In the genomic region with DNA sequence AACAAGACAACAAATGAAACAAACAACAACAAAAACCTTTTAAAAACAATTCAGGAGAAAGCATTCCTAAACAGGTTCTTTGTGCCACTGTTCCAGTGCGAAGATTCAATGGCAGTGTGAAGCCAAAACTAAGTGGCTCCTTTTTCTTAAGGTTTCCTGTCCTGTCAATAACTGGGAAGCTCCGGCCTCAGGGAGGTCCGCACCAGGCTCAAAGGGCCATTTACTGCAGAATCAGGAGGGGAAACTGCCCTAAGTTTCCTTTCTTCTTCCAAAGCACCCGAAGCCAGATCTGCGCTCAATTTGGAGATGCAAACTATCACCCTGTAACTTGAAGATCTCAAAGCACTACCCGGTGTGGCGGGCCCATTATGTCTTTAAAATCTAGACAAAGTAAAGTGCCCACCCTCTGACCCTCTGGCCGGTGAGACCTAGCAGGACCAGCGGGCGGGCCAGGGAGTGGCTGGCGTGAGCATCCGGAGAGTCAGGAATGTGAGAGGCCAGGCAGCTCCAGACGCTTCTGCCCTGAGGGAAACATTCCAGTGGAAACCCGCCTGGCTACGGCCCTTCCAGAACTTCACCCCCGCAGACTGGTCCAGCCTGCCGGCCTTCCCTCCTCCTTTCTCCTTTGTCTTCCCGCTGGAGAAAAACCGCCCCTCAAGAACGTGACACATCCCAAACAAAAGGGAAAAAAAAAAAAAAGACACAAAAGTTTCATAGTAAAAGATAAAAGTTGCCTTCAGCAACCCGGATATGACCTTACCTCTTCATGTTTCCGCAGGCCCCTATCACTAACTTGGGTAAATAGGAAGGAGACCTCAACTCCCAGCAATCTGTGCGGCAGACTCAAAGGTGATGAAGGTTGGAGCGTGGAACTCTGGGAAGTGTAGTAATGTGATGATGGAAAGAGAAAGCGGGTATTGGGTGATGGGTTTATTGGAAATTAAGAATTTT, we compare ENCODE assay signal across 7 mouse cellular contexts. TPM values are rescaled to one million over a fixed set of nuclear protein-coding genes. Genes with fewer than 3 reads are reported as not detected.
DNase-seq lines count a peak whose midpoint lies in the region; ATAC-seq and TF ChIP-seq lines count a peak whose summit lies in the region.

TSS of gene Rbm41 (minus strand) at position 856 of the 951 bp plus-strand sequence.

- peak; percentile 100 for ATAC-seq in inflammation-experienced regulatory T-cells, adult 6 months

- no peaks in the 10 kb centered on the region for H3K9me3 ChIP-seq in megakaryocyte, embryonic 14.5 days

- H3K4me3 ChIP-seq in gastrocnemius, adult 2 months: peak within 1 kb of the TSS; percentile 72
- H3K4me3 ChIP-seq in megakaryocyte, embryonic 14.5 days (replicated peaks): peak within 1 kb of the TSS; percentile 92

- H3K27me3 ChIP-seq in megakaryocyte, embryonic 14.5 days (replicated peaks): peaks cover 2% of the 10 kb centered on the region

- intact Hi-C loops in gastrocnemius, adult 2 months (cut with DNase I): no loop called here

- H3K36me3 ChIP-seq in megakaryocyte, embryonic 14.5 days (replicated peaks; ENCODE audit: low read length): peaks cover 21% of the 10 kb centered on the region

- peaks cover 8% of the 10 kb centered on the region; the same call in 1 of the 2 replicates for H3K4me1 ChIP-seq in megakaryocyte, embryonic 14.5 days

- DNase-seq in ZHBTc4 (ENCODE audit: low read depth, low spot score): peak; percentile 94
- DNase-seq in cerebellum, postnatal 4 days (ENCODE audit: low spot score in 2 of 2): peak; percentile 11 to 19
- peak; percentile 39 for DNase-seq in gastrocnemius, adult 2 months
- DNase-seq in left cerebral cortex, adult 9 months (ENCODE audit: low spot score in 2 of 2): peak; percentile 30 to 55
- DNase-seq in right cerebral cortex, postnatal 10 days (ENCODE audit: low spot score in 2 of 2): peak; percentile 60 to 64

- H3K27ac ChIP-seq in gastrocnemius, adult 2 months: peak within 1 kb of the TSS; percentile 82

- no peak for TF ChIP-seq CTCF in gastrocnemius, adult 2 months (IDR thresholded peaks at IDR 0.05)

RNA-seq across cellular contexts. Expression of gene Rbm41, which starts in this region (rescaled TPM):
- total RNA-seq in gastrocnemius, adult 2 months (2021): 1 to 10 TPM; 5.4 to 7.0 TPM
- polyA plus RNA-seq in inflammation-experienced regulatory T-cells, adult 6 months (2017; shearing (Covaris generic)): 1 to 10 TPM; 5.4 to 9.5 (median 7.1) TPM
- polyA plus RNA-seq in megakaryocyte, embryonic 14.5 days (2012; ENCODE audit: insufficient read depth, low replicate concordance): 0.58 TPM in 1 of 2 replicates, not detected in the other

Comparison
In these comparisons a context has a peak if more than half of its experiments do, and no peak if none do; other contexts are left out.
1. Peak in every context shown above with its lines: DNase-seq, ATAC-seq, H3K4me3 ChIP-seq and H3K27ac ChIP-seq.
2. DNase-seq: peak in every context shown above with its lines; median percentile 94 in ZHBTc4; 62 in right cerebral cortex, postnatal 10 days; 42 in left cerebral cortex, adult 9 months; 39 in gastrocnemius, adult 2 months; 15 in cerebellum, postnatal 4 days.